Mouse (Mus musculus) heart, adult 2 months (tissue): ENCODE measurements around the gene Opa3. TPM values are rescaled to one million over a fixed set of nuclear protein-coding genes. Genes with fewer than 3 reads are reported as not detected.
A peak's percentile ranks its signal among the peaks of the same experiment; 100 is the strongest.

Experiments
- DNase-seq, 2 experiments: peaks; one replicate each; pipeline ENCODE4 v3.0.0; 2021
- H3K27ac ChIP-seq: fragments of 200-600 bp; 2 replicates; pipeline ENCODE4 v1.8.1; 2022
- H3K27me3 ChIP-seq: fragments of 200-500 bp; 2 replicates; pipeline ENCODE4 v1.6.1; 2012; ENCODE audit warnings: mild to moderate bottlenecking, low read length, inconsistent platforms, mixed read lengths; ENCODE audit not compliant: control insufficient read depth, insufficient read depth
- H3K36me3 ChIP-seq: fragments of 200-500 bp; 2 replicates; pipeline ENCODE4 v1.6.1; 2012; ENCODE audit warnings: low read length, inconsistent platforms; ENCODE audit not compliant: control insufficient read depth, insufficient read depth
- H3K4me1 ChIP-seq: fragments of 200-500 bp; 2 replicates; pipeline ENCODE4 v1.6.1; 2011; ENCODE audit warnings: low read length; ENCODE audit not compliant: control insufficient read depth, insufficient read depth
- H3K4me3 ChIP-seq: fragments of 200-600 bp; 2 replicates; pipeline ENCODE4 v1.8.1; 2022
- H3K79me2 ChIP-seq: fragments of 200-500 bp; replicated peaks from 2 replicates; pipeline ENCODE4 v1.6.1; 2012; ENCODE audit warnings: mild to moderate bottlenecking, inconsistent platforms, low read length, moderate library complexity, mixed read lengths; ENCODE audit not compliant: control insufficient read depth, insufficient read depth
- H3K9ac ChIP-seq: fragments of 200-500 bp; 2 replicates; pipeline ENCODE4 v1.6.1; 2012; ENCODE audit warnings: low read depth, mild to moderate bottlenecking, control low read depth, inconsistent platforms, low read length, mixed read lengths
- CTCF ChIP-seq: fragments of 200-600 bp; IDR thresholded peaks from 2 replicates; pipeline ENCODE4 v1.8.1; 2022; ENCODE audit warnings: antibody characterized with exemption, mild to moderate bottlenecking, moderate library complexity
- EP300 ChIP-seq: fragments of 200-500 bp; IDR thresholded peaks from 2 replicates; pipeline ENCODE4 v1.6.1; 2011; ENCODE audit warnings: low read depth, low read length, control low read depth; ENCODE audit not compliant: insufficient read depth
- POLR2A ChIP-seq: fragments of 200-500 bp; IDR thresholded peaks from 2 replicates; pipeline ENCODE4 v1.6.1; 2011; ENCODE audit warnings: mild to moderate bottlenecking, low read depth, low read length, control low read depth; ENCODE audit not compliant: insufficient read depth
- whole genome bisulfite sequencing: fragments of 180-500 bp; shearing (Covaris S2); methylation state at CpG from one replicate; pipeline ENCODE4 v1.1.7; 2018; 5-methylcytosine and 5-hydroxymethylcytosine counted together
- intact Hi-C: fragments of 180-260 bp; cut with DNase I; formaldehyde crosslinking; loops from one replicate; pipeline ENCODE4 v1.15.1; 2025
- polyA plus RNA-seq: library from polyadenylated mRNA; depleted of rRNA; stranded (reverse); fragments of >200 nt; gene quantifications from 2 replicates; pipeline ENCODE4 v1.2.3, GENCODE M21; 2012
- total RNA-seq, 2 experiments: library from RNA; stranded (reverse); gene quantifications; 2 replicates each; pipeline ENCODE4 v1.2.3; 2021

Gene Opa3
- total and polyA plus RNA-seq, 3 experiments, result 59.9 to 66.0 (median 64.6) TPM

DNA sequence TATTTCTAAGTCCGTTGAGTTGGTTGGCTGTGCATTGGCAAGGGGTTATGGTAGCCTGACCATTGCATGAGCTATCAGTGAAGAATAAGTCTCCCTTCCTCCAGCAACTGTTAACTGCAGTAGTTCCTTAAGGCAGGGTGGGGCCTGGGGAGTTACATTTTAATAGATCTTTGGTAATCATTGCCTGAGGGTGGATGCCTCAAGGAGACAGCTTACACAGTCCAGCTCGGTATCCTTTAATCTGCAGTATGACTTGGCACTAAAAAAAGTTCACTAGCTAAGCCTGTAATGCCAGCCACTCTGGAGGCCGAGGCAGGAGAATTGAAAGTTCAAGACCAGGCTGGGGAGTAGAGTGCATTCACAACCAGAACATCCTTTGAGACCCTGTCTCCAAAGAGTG, 3.7 kb downstream of the Opa3 start:
- H3K79me2 ChIP-seq, result peaks cover 5% of the 10 kb centered on the region
- peak overlapping the region; percentile 66 for H3K27ac ChIP-seq
- H3K9ac ChIP-seq, result no peak overlapping the region
- TF ChIP-seq CTCF, result no peak
- TF ChIP-seq EP300, result no peak
- TF ChIP-seq POLR2A, result no peak
- no peaks in the 10 kb centered on the region for H3K36me3 ChIP-seq
- peaks cover 11% of the 10 kb centered on the region; the same call in 1 of the 2 replicates for H3K4me1 ChIP-seq
- H3K27me3 ChIP-seq, result no peaks in the 10 kb centered on the region
- no peak overlapping the region for H3K4me3 ChIP-seq
- 70% methylated on average over 3 of the region's 3 CpGs for WGBS
- intact Hi-C loops, result no loop called here
- DNase-seq, result no peak

DNA sequence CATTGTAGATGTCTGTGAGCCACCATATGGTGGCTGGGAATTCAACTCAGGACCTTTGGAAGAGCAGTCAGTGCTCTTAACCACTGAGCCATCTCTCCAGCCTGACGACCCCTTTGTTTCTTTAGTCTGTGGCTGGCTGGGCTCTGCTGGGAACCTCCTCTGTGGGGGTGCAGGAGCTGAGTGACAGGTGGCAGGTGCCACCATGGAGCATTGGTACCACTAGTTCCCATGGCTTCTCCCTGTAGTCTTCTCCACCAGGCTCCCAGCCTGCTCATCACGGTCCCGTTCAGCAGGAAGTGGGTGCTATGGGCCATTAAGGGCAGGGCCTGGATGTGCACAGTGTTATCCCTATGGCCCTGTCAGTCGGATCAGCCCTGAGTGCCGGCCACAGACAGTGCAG, 6.5 kb downstream of the Opa3 start:
- TF ChIP-seq EP300, result no peak
- TF ChIP-seq POLR2A, result no peak
- TF ChIP-seq CTCF, result no peak
- peaks cover 10% of the 10 kb centered on the region for H3K4me1 ChIP-seq
- no peak overlapping the region for H3K4me3 ChIP-seq
- no peak overlapping the region for H3K9ac ChIP-seq
- no peaks in the 10 kb centered on the region for H3K36me3 ChIP-seq
- peak overlapping the region; percentile 91 for H3K27ac ChIP-seq
- peaks cover 6% of the 10 kb centered on the region for H3K79me2 ChIP-seq
- no peak for DNase-seq
- WGBS, result 55% methylated on average over 5 of the region's 5 CpGs
- no peaks in the 10 kb centered on the region for H3K27me3 ChIP-seq
- intact Hi-C loops, result no loop called here

DNA sequence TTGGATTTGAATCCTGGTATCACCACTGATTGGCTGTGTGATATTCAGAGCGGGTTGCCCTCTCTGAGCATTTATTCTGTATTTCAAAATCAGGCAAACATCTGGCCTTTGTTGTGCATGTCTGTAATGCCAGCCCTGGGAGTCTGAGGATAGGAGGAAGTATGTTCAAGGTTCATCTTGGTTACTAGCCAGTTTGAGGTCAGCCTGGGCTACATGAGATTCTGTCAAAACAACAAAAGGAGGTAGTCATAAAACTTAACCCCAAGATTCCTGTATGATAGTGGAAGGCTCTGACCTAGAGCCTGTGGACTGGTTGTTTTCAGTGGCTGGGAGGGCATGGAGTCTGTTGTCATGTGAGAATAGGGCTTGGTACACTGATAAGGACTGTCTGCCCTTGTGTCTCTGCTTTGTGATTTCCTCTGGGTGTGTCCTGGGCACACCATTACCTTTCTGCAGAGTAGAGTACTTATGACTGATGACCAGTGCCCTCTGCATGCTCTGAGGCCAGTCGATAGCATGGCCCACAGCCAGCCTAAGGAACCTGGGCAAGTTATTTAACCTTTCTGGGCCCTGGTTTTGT, 7.0 kb downstream of the Opa3 start:
- Histone ChIP-seq H3K9ac (no peak overlapping the region), H3K4me1 (peaks cover 12% of the 10 kb centered on the region), H3K4me3 (no peak overlapping the region), H3K27ac (peak overlapping the region; percentile 91), H3K36me3 (no peaks in the 10 kb centered on the region), H3K79me2 (peaks cover 6% of the 10 kb centered on the region), H3K27me3 (no peaks in the 10 kb centered on the region)
- 67% methylated on average over 2 of the region's 2 CpGs for whole genome bisulfite sequencing
- TF ChIP-seq CTCF (no peak), POLR2A (no peak), EP300 (no peak)
- no peak for DNase-seq
- intact Hi-C loops, result no loop called here

DNA sequence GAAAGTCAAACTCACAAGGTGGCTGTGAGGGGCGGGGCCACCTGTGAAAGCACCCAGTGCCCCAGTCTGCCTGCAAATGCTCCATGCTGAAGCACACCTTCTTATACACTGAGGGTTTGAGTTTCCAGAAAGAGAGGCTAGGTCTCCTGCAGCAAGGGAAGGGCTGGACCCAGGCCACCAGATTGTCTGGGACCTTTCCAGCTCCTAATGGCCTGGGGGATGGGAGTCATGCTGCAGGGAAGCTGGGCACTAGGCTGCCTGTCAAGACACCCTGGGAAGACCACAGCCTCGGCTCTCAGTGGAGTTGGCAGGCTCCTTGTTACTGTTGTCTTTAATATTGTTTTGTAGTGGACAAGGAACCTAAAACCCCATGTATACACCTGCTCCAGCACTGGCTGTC, 8.3 kb downstream of the Opa3 start:
- Histone ChIP-seq H3K9ac (peak overlapping the region; percentile 2), H3K4me1 (peaks cover 11% of the 10 kb centered on the region), H3K36me3 (no peaks in the 10 kb centered on the region), H3K79me2 (peaks cover 6% of the 10 kb centered on the region; the same call in 1 of the 2 replicates), H3K4me3 (no peak overlapping the region), H3K27ac (peak overlapping the region; percentile 91), H3K27me3 (no peaks in the 10 kb centered on the region)
- TF ChIP-seq EP300, result 0 out of 2 replicates have a peak, but pooled peaks have one; percentile 24
- no peak for TF ChIP-seq POLR2A
- 52% methylated on average over 2 of the region's 2 CpGs for WGBS
- intact Hi-C loops, result no loop called here
- DNase-seq, result peak; percentile 51 to 59

DNA sequence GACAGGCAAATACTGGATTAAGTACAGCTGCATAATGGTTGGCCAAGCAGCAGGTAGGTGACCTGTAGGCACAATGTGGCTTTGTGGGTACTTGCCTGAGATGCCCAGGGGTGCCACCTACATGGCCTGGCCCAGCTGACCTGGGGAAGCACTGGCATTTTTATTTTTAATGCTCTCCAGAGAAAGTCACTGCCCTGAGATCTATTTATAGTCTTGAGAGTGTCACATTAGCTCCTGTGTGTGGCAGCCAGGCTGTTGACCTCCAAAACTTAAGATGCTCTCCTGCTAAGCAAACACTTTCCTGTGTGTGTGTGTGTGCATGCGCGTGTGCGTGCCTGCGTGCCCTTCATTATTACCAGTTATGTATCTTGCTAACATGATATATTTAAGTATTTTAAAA, 10.2 kb downstream of the Opa3 start:
- H3K4me1 ChIP-seq, result peaks cover 10% of the 10 kb centered on the region
- no peak overlapping the region for H3K4me3 ChIP-seq
- WGBS, result 79% methylated on average over 4 of the region's 4 CpGs
- peaks cover 5% of the 10 kb centered on the region; the same call in 1 of the 2 replicates for H3K79me2 ChIP-seq
- no peaks in the 10 kb centered on the region for H3K27me3 ChIP-seq
- no peak overlapping the region for H3K9ac ChIP-seq
- no peaks in the 10 kb centered on the region for H3K36me3 ChIP-seq
- peak; percentile 31 to 58 for DNase-seq
- TF ChIP-seq EP300, result peak; percentile 56; the same call in 1 of the 2 replicates
- 0 out of 2 replicates have a peak, but pooled peaks have one; percentile 31 for TF ChIP-seq POLR2A
- no peak for TF ChIP-seq CTCF
- H3K27ac ChIP-seq, result peak overlapping the region; percentile 91
- intact Hi-C loops, result loop anchor here (2.0 kb wide), 1 partner anchor 42 kb away; the partner anchor contains the start of gene Ppm1n

DNA sequence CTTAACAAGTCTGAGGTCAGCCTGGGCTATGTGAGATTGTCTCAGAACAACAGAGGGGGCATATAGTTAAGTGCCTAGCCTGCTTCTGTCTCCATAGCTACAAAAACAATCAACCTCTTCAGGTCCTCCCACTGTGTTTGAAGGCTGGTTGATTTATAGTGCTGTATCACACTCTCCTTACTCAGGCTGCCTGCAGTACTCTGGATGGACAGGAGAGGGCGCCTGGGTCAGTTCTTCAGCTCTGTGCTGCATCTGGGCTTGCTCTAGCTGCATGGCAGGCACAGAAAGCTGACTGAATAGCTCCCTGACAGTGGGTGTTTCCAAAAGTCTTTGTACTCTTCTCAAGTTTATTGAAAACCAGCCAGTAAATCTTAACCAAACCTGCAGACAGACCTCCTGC, 11.3 kb downstream of the Opa3 start:
- Histone ChIP-seq H3K4me3 (no peak overlapping the region), H3K27me3 (no peaks in the 10 kb centered on the region), H3K27ac (peak overlapping the region; percentile 91), H3K36me3 (no peaks in the 10 kb centered on the region), H3K79me2 (peaks cover 6% of the 10 kb centered on the region; the same call in 1 of the 2 replicates), H3K9ac (no peak overlapping the region), H3K4me1 (peaks cover 10% of the 10 kb centered on the region)
- intact Hi-C loops, result loop anchor here (2.0 kb wide), 1 partner anchor 41 kb away; the partner anchor contains the start of gene Ppm1n
- DNase-seq, result peak; percentile 86 to 91
- TF ChIP-seq POLR2A (no peak), EP300 (peak; percentile 93), CTCF (no peak; the same call in 1 of the 2 replicates)
- WGBS, result 0% methylated on average over 1 of the region's 1 CpGs
